Mouse (Mus musculus) embryonic facial prominence, embryonic 14.5 days (tissue): ENCODE data around the gene Gm3629. TPM values are rescaled to one million over a fixed set of nuclear protein-coding genes. Genes with fewer than 3 reads are reported as not detected.
"Not testable (repeated sequence)": the region's sequence is repeated elsewhere in the genome, so short reads cannot be mapped to it uniquely, and the experiment has no call there.

Source experiments
- ATAC-seq: fragments of 200-750 bp; cut with Nextera tagmentation; 2 replicates; pipeline ENCODE4 v1.8.0; 2017; ENCODE audit warnings: low read depth, moderate number of reproducible peaks, moderate TSS enrichment
- DNase-seq: peaks from one replicate; pipeline ENCODE4 v3.0.0-alpha.2; 2015; ENCODE audit warnings: low spot score
- H3K27ac ChIP-seq: fragments of 300-500 bp; sonication (generic); replicated peaks from 2 replicates; pipeline ENCODE4 v1.5.1; 2014; ENCODE audit warnings: low read depth, mild to moderate bottlenecking, low read length, moderate library complexity
- H3K27me3 ChIP-seq: fragments of 300-500 bp; sonication (generic); replicated peaks from 2 replicates; pipeline ENCODE4 v1.6.1; 2014; ENCODE audit warnings: low read length; ENCODE audit not compliant: control insufficient read depth, insufficient read depth
- H3K36me3 ChIP-seq: fragments of 300-500 bp; sonication (generic); 2 replicates; pipeline ENCODE4 v1.6.1; 2014; ENCODE audit warnings: low read length, mixed read lengths; ENCODE audit not compliant: control insufficient read depth, insufficient read depth
- H3K4me1 ChIP-seq: fragments of 300-500 bp; sonication (generic); 2 replicates; pipeline ENCODE4 v1.6.1; 2014; ENCODE audit warnings: antibody characterized with exemption, low read length; ENCODE audit not compliant: control insufficient read depth, insufficient read depth
- H3K4me2 ChIP-seq: fragments of 300-500 bp; sonication (generic); 2 replicates; pipeline ENCODE4 v1.6.1; 2014; ENCODE audit warnings: low read depth, mild to moderate bottlenecking, low read length, moderate library complexity, mixed read lengths
- H3K4me3 ChIP-seq: fragments of 300-500 bp; sonication (generic); 2 replicates; pipeline ENCODE4 v1.5.1; 2014; ENCODE audit warnings: low read depth, mild to moderate bottlenecking, low read length
- H3K9ac ChIP-seq: fragments of 300-500 bp; sonication (generic); 2 replicates; pipeline ENCODE4 v1.6.1; 2014; ENCODE audit warnings: low read depth, mild to moderate bottlenecking, low read length, moderate library complexity, mixed read lengths
- H3K9me3 ChIP-seq: fragments of 300-500 bp; sonication (generic); 2 replicates; pipeline ENCODE4 v1.6.1; 2016; ENCODE audit warnings: low read length; ENCODE audit not compliant: control insufficient read depth
- WGBS: fragments of 180-500 bp; shearing (Covaris S2); extraction: QIAGEN DNeasy Blood & Tissue Kit; methylation state at CpG from one replicate; pipeline ENCODE4 v1.1.7; 2014; 5-methylcytosine and 5-hydroxymethylcytosine counted together
- polyA plus RNA-seq: library from polyadenylated mRNA; unstranded; fragments of >200 nt; fragmentation: Nextera tagmentation; extraction: Ambion mirVana; gene quantifications from 2 replicates; pipeline ENCODE4 v1.2.1, GENCODE M21; 2014

The Gm3629 gene
- not detected in 2 replicates for polyA plus RNA-seq

- H3K9me3 ChIP-seq, H3K36me3 ChIP-seq, DNase-seq, ATAC-seq, H3K4me2 ChIP-seq, H3K4me3 ChIP-seq, H3K27me3 ChIP-seq, H3K4me1 ChIP-seq, H3K9ac ChIP-seq, H3K27ac ChIP-seq: not testable (repeated sequence)
- 43% methylated on average over 1 of the region's 2 CpGs for WGBS
Observed at GRCm38 (mm10) chr14:6590513-6590912, at the start of gene Gm3629. TSS of gene Gm3629 (minus strand) at chr14:6590613.

GRCm38 (mm10) chr14:6622318-6622717 lies 31.9 kb upstream of the Gm3629 start, which contains the start of gene Gm3460:
TSS of gene Gm3460 (minus strand) at chr14:6622418.
- not testable (repeated sequence) for ATAC-seq, DNase-seq, H3K4me1 ChIP-seq, H3K36me3 ChIP-seq, H3K9me3 ChIP-seq, H3K4me3 ChIP-seq, H3K27me3 ChIP-seq, H3K27ac ChIP-seq, H3K4me2 ChIP-seq, H3K9ac ChIP-seq
- WGBS = 86% methylated on average over 1 of the region's 2 CpGs

GRCm38 (mm10) chr14:6606436-6606835 lies 16.0 kb upstream of the Gm3629 start:
- H3K4me3 ChIP-seq, H3K4me1 ChIP-seq, DNase-seq, H3K9me3 ChIP-seq, H3K4me2 ChIP-seq, H3K27ac ChIP-seq, H3K27me3 ChIP-seq, H3K9ac ChIP-seq, ATAC-seq, H3K36me3 ChIP-seq: not testable (repeated sequence)
- no CpG with 5 or more reads among the region's 1 CpGs for WGBS

GRCm38 (mm10) chr14:6605004-6605403 lies 14.6 kb upstream of the Gm3629 start:
- 0% methylated on average over 3 of the region's 20 CpGs for WGBS
- H3K27me3 ChIP-seq, ATAC-seq, H3K27ac ChIP-seq, H3K36me3 ChIP-seq, H3K9me3 ChIP-seq, H3K4me1 ChIP-seq: not testable (repeated sequence)
- H3K4me2 ChIP-seq = peak overlapping the region; percentile 55
- peak overlapping the region; percentile 46; the same call in 1 of the 2 replicates for H3K9ac ChIP-seq
- DNase-seq = peak; percentile 32
- H3K4me3 ChIP-seq = peak overlapping the region; percentile 34

- not testable (repeated sequence) for H3K36me3 ChIP-seq, H3K4me1 ChIP-seq, ATAC-seq, H3K27me3 ChIP-seq, H3K9me3 ChIP-seq, H3K27ac ChIP-seq
- Histone ChIP-seq H3K4me3 (peak overlapping the region; percentile 34), H3K4me2 (peak overlapping the region; percentile 55), H3K9ac (peak overlapping the region; percentile 46; the same call in 1 of the 2 replicates)
- DNase-seq = peak; percentile 0
- WGBS = 6% methylated on average over 15 of the region's 20 CpGs
Observed at GRCm38 (mm10) chr14:6604551-6604950, 14.1 kb upstream of the Gm3629 start.

- WGBS = no CpG with 5 or more reads among the region's 2 CpGs
- not testable (repeated sequence) for H3K4me2 ChIP-seq, H3K27ac ChIP-seq, H3K4me3 ChIP-seq, H3K4me1 ChIP-seq, H3K27me3 ChIP-seq, H3K36me3 ChIP-seq, ATAC-seq, DNase-seq, H3K9me3 ChIP-seq, H3K9ac ChIP-seq
Observed at GRCm38 (mm10) chr14:6537190-6537589, 53.2 kb downstream of the Gm3629 start, which contains the start of gene Gm8356. TSS of gene Gm8356 (minus strand) at chr14:6537290.

Other genes starting within 250 kb of the Gm3629 start
- not detected in 2 replicates for gene Gm3618, start 246.9 kb downstream of the Gm3629 start, polyA plus RNA-seq
- not detected in 2 replicates for gene Gm16440, start 200.3 kb downstream of the Gm3629 start, polyA plus RNA-seq
- gene Gm3591, start 178.1 kb downstream of the Gm3629 start, polyA plus RNA-seq = 0.18 TPM in 1 of 2 replicates, not detected in the other
- gene Gm3594, start 146.0 kb downstream of the Gm3629 start, polyA plus RNA-seq = not detected in 2 replicates
- not detected in 2 replicates for gene Gm8356, start 53.3 kb downstream of the Gm3629 start, polyA plus RNA-seq
- gene Gm3460, start 31.8 kb upstream of the Gm3629 start, polyA plus RNA-seq = not detected in 2 replicates
- not detected in 2 replicates for gene Gm10251, start 93.6 kb upstream of the Gm3629 start, polyA plus RNA-seq
- not detected in 2 replicates for gene Gm8050, start 129.6 kb upstream of the Gm3629 start, polyA plus RNA-seq
- 4.5 and 4.8 TPM in 2 replicates for gene Gm3636, start 151.7 kb upstream of the Gm3629 start, polyA plus RNA-seq
- gene Gm8362, start 183.8 kb upstream of the Gm3629 start, polyA plus RNA-seq = not detected in 2 replicates
- gene Gm3642, start 249.7 kb upstream of the Gm3629 start, polyA plus RNA-seq = not detected in 2 replicates